Mouse (Mus musculus) brain, embryonic 14.5 days (tissue): ENCODE data around the gene Tmem123.

ENCODE experiments used
- CTCF ChIP-seq: fragments of 200-500 bp; IDR thresholded peaks from 2 replicates; pipeline ENCODE4 v1.5.1; 2012; ENCODE audit warnings: inconsistent platforms, mild to moderate bottlenecking, moderate library complexity, borderline replicate concordance; ENCODE audit not compliant: insufficient read depth, insufficient read length; ENCODE audit errors: extremely low read depth
- POLR2A ChIP-seq: fragments of 200-500 bp; IDR thresholded peaks from 2 replicates; pipeline ENCODE4 v1.6.1; 2012; ENCODE audit warnings: mild to moderate bottlenecking, inconsistent platforms, borderline replicate concordance; ENCODE audit not compliant: poor library complexity, insufficient read depth, insufficient read length, severe bottlenecking; ENCODE audit errors: extremely low read depth

DNA sequence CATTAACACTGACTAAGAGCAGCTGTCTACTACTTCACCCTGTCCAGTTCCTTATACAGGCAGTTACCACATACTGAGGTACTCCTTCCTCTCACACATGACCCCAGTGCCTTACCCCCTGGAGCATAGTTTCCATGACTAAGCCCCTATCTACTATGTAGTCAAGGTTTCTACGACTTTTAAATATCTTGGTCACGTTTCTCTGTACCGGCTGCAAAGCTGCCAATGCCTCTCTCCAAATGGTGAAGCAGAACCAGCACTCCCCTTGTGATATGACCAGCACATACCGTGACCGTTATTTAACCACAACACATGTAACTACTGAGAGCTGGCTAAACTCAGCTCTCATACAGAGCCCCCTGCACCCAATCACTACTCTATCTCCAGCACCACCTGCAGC, 61.1 kb downstream of the Tmem123 start:
- no peak for TF ChIP-seq CTCF
- TF ChIP-seq POLR2A = no peak
